Mouse (Mus musculus): ENCODE results near the gene Fnbp4. TPM values are rescaled to one million over a fixed set of nuclear protein-coding genes. Genes with fewer than 3 reads are reported as not detected.

Fnbp4 gene
- polyA plus RNA-seq (2014; fragmentation: Nextera tagmentation; extraction: Ambion mirVana): 87.3 and 90.7 TPM in 2 replicates

- Histone ChIP-seq H3K9ac (peak within 1 kb of the TSS; percentile 96), H3K4me1 (replicated peaks; ENCODE audit: control insufficient read depth, insufficient read depth, low read length) (peaks cover 16% of the 10 kb centered on the region), H3K4me3 (replicated peaks; ENCODE audit: low read length) (peak within 1 kb of the TSS; percentile 87), H3K9me3 (ENCODE audit: control insufficient read depth, low read length) (no peaks in the 10 kb centered on the region), H3K27me3 (ENCODE audit: control insufficient read depth, insufficient read depth, low read length) (no peaks in the 10 kb centered on the region), H3K36me3 (replicated peaks; ENCODE audit: control insufficient read depth, insufficient read depth) (peaks cover 19% of the 10 kb centered on the region), H3K27ac (peak within 1 kb of the TSS; percentile 97), H3K4me2 (replicated peaks) (peak within 1 kb of the TSS; percentile 90)
- DNase-seq (ENCODE audit: low spot score) (peak; percentile 99), ATAC-seq (ENCODE audit: low FRiP score) (peak; percentile 100)
- WGBS: 1% methylated on average over 41 of the region's 44 CpGs
Observed at GRCm38 (mm10) chr2:90745053-90745678, at the start of gene Fnbp4. TSS of gene Fnbp4 (plus strand) at chr2:90745370.

- DNase-seq (ENCODE audit: low spot score): no peak
- ATAC-seq (ENCODE audit: low FRiP score): no peak
- 96% methylated on average over 4 of the region's 4 CpGs for WGBS
- Histone ChIP-seq H3K4me2 (replicated peaks) (no peak overlapping the region), H3K9me3 (ENCODE audit: control insufficient read depth, low read length) (no peaks in the 10 kb centered on the region), H3K27me3 (ENCODE audit: control insufficient read depth, insufficient read depth, low read length) (no peaks in the 10 kb centered on the region), H3K4me3 (replicated peaks; ENCODE audit: low read length) (no peak overlapping the region), H3K27ac (no peak overlapping the region), H3K4me1 (replicated peaks; ENCODE audit: control insufficient read depth, insufficient read depth, low read length) (no peaks in the 10 kb centered on the region), H3K9ac (no peak overlapping the region), H3K36me3 (replicated peaks; ENCODE audit: control insufficient read depth, insufficient read depth) (peaks cover 98% of the 10 kb centered on the region)
Observed at GRCm38 (mm10) chr2:90700943-90701342, 44.2 kb upstream of the Fnbp4 start.

GRCm38 (mm10) chr2:90708548-90708947 lies 36.6 kb upstream of the Fnbp4 start:
- H3K27ac ChIP-seq: no peak overlapping the region
- no peak overlapping the region for H3K4me2 ChIP-seq (replicated peaks)
- H3K27me3 ChIP-seq (ENCODE audit: control insufficient read depth, insufficient read depth, low read length): no peaks in the 10 kb centered on the region
- no peaks in the 10 kb centered on the region for H3K9me3 ChIP-seq (ENCODE audit: control insufficient read depth, low read length)
- ATAC-seq (ENCODE audit: low FRiP score) (no peak), DNase-seq (ENCODE audit: low spot score) (no peak)
- WGBS: 30% methylated on average over 1 of the region's 1 CpGs
- H3K9ac ChIP-seq: no peak overlapping the region
- no peaks in the 10 kb centered on the region for H3K4me1 ChIP-seq (replicated peaks; ENCODE audit: control insufficient read depth, insufficient read depth, low read length)
- H3K36me3 ChIP-seq (replicated peaks; ENCODE audit: control insufficient read depth, insufficient read depth): peaks cover 97% of the 10 kb centered on the region
- no peak overlapping the region for H3K4me3 ChIP-seq (replicated peaks; ENCODE audit: low read length)

GRCm38 (mm10) chr2:90715555-90716092 lies 29.5 kb upstream of the Fnbp4 start:
- 97% methylated on average over 7 of the region's 7 CpGs for WGBS
- Histone ChIP-seq H3K36me3 (replicated peaks; ENCODE audit: control insufficient read depth, insufficient read depth) (peaks cover 92% of the 10 kb centered on the region), H3K4me1 (replicated peaks; ENCODE audit: control insufficient read depth, insufficient read depth, low read length) (no peaks in the 10 kb centered on the region)

GRCm38 (mm10) chr2:90717366-90717765 lies 27.8 kb upstream of the Fnbp4 start:
- no peak overlapping the region for H3K4me3 ChIP-seq (replicated peaks; ENCODE audit: low read length)
- no peaks in the 10 kb centered on the region for H3K4me1 ChIP-seq (replicated peaks; ENCODE audit: control insufficient read depth, insufficient read depth, low read length)
- H3K4me2 ChIP-seq (replicated peaks): no peak overlapping the region
- WGBS: 93% methylated on average over 4 of the region's 4 CpGs
- DNase-seq (ENCODE audit: low spot score): no peak
- H3K9ac ChIP-seq: no peak overlapping the region
- no peaks in the 10 kb centered on the region for H3K27me3 ChIP-seq (ENCODE audit: control insufficient read depth, insufficient read depth, low read length)
- no peaks in the 10 kb centered on the region for H3K9me3 ChIP-seq (ENCODE audit: control insufficient read depth, low read length)
- peaks cover 91% of the 10 kb centered on the region for H3K36me3 ChIP-seq (replicated peaks; ENCODE audit: control insufficient read depth, insufficient read depth)
- no peak overlapping the region for H3K27ac ChIP-seq
- ATAC-seq (ENCODE audit: low FRiP score): no peak

More at GRCm38 (mm10) chr2:90715555-90716092, 29.5 kb upstream of the Fnbp4 start:
- DNase-seq (ENCODE audit: low spot score): no peak
- no peak overlapping the region for H3K27ac ChIP-seq
- no peaks in the 10 kb centered on the region for H3K9me3 ChIP-seq (ENCODE audit: control insufficient read depth, low read length)
- no peak overlapping the region for H3K9ac ChIP-seq
- H3K4me3 ChIP-seq (replicated peaks; ENCODE audit: low read length): no peak overlapping the region
- no peak for ATAC-seq (ENCODE audit: low FRiP score)
- H3K27me3 ChIP-seq (ENCODE audit: control insufficient read depth, insufficient read depth, low read length): no peaks in the 10 kb centered on the region
- no peak overlapping the region for H3K4me2 ChIP-seq (replicated peaks)

- no peak overlapping the region for H3K4me2 ChIP-seq (replicated peaks)
- no peak overlapping the region for H3K9ac ChIP-seq
- no peak overlapping the region for H3K27ac ChIP-seq
- no peak for DNase-seq (ENCODE audit: low spot score)
- WGBS: 79% methylated on average over 5 of the region's 5 CpGs
- H3K27me3 ChIP-seq (ENCODE audit: control insufficient read depth, insufficient read depth, low read length): no peaks in the 10 kb centered on the region
- no peak overlapping the region for H3K4me3 ChIP-seq (replicated peaks; ENCODE audit: low read length)
- no peaks in the 10 kb centered on the region for H3K9me3 ChIP-seq (ENCODE audit: control insufficient read depth, low read length)
- H3K36me3 ChIP-seq (replicated peaks; ENCODE audit: control insufficient read depth, insufficient read depth): peaks cover 91% of the 10 kb centered on the region
- no peak for ATAC-seq (ENCODE audit: low FRiP score)
- no peaks in the 10 kb centered on the region for H3K4me1 ChIP-seq (replicated peaks; ENCODE audit: control insufficient read depth, insufficient read depth, low read length)
Observed at GRCm38 (mm10) chr2:90717948-90718347, 27.2 kb upstream of the Fnbp4 start.

GRCm38 (mm10) chr2:90726818-90727217 lies 18.4 kb upstream of the Fnbp4 start:
- H3K27me3 ChIP-seq (ENCODE audit: control insufficient read depth, insufficient read depth, low read length): no peaks in the 10 kb centered on the region
- no peak overlapping the region for H3K27ac ChIP-seq
- H3K9ac ChIP-seq: no peak overlapping the region
- H3K4me2 ChIP-seq (replicated peaks): no peak overlapping the region
- DNase-seq (ENCODE audit: low spot score) (no peak), ATAC-seq (ENCODE audit: low FRiP score) (no peak)
- no peak overlapping the region for H3K4me3 ChIP-seq (replicated peaks; ENCODE audit: low read length)
- no peaks in the 10 kb centered on the region for H3K9me3 ChIP-seq (ENCODE audit: control insufficient read depth, low read length)
- peaks cover 93% of the 10 kb centered on the region for H3K36me3 ChIP-seq (replicated peaks; ENCODE audit: control insufficient read depth, insufficient read depth)
- no peaks in the 10 kb centered on the region for H3K4me1 ChIP-seq (replicated peaks; ENCODE audit: control insufficient read depth, insufficient read depth, low read length)
- WGBS: 98% methylated on average over 3 of the region's 3 CpGs

- Histone ChIP-seq H3K4me2 (replicated peaks) (no peak overlapping the region), H3K27ac (no peak overlapping the region), H3K36me3 (replicated peaks; ENCODE audit: control insufficient read depth, insufficient read depth) (peaks cover 66% of the 10 kb centered on the region), H3K4me1 (replicated peaks; ENCODE audit: control insufficient read depth, insufficient read depth, low read length) (no peaks in the 10 kb centered on the region), H3K9me3 (ENCODE audit: control insufficient read depth, low read length) (no peaks in the 10 kb centered on the region), H3K27me3 (ENCODE audit: control insufficient read depth, insufficient read depth, low read length) (no peaks in the 10 kb centered on the region), H3K4me3 (replicated peaks; ENCODE audit: low read length) (no peak overlapping the region), H3K9ac (no peak overlapping the region)
- ATAC-seq (ENCODE audit: low FRiP score) (no peak), DNase-seq (ENCODE audit: low spot score) (no peak)
- 95% methylated on average over 11 of the region's 11 CpGs for WGBS
Observed at GRCm38 (mm10) chr2:90735326-90735725, 9.8 kb upstream of the Fnbp4 start.

GRCm38 (mm10) chr2:90738801-90739200 lies 6.4 kb upstream of the Fnbp4 start:
- Histone ChIP-seq H3K9me3 (ENCODE audit: control insufficient read depth, low read length) (no peaks in the 10 kb centered on the region), H3K9ac (no peak overlapping the region), H3K4me1 (replicated peaks; ENCODE audit: control insufficient read depth, insufficient read depth, low read length) (no peaks in the 10 kb centered on the region), H3K4me2 (replicated peaks) (no peak overlapping the region), H3K27ac (no peak overlapping the region), H3K27me3 (ENCODE audit: control insufficient read depth, insufficient read depth, low read length) (no peaks in the 10 kb centered on the region), H3K36me3 (replicated peaks; ENCODE audit: control insufficient read depth, insufficient read depth) (peaks cover 31% of the 10 kb centered on the region), H3K4me3 (replicated peaks; ENCODE audit: low read length) (no peak overlapping the region)
- ATAC-seq (ENCODE audit: low FRiP score) (no peak), DNase-seq (ENCODE audit: low spot score) (no peak)
- 89% methylated on average over 3 of the region's 3 CpGs for WGBS
